Mouse (Mus musculus) stomach, embryonic 14.5 days (tissue): ENCODE measurements around the gene Slc45a3. TPM values are rescaled to one million over a fixed set of nuclear protein-coding genes. Genes with fewer than 3 reads are reported as not detected.
A peak's percentile ranks its signal among the peaks of the same experiment; 100 is the strongest.

ENCODE experiments used
- ATAC-seq: fragments of 200-750 bp; cut with Nextera tagmentation; 2 replicates; pipeline ENCODE4 v1.8.0; 2017; ENCODE audit warnings: low read depth, moderate TSS enrichment; ENCODE audit not compliant: insufficient number of reproducible peaks, insufficient read depth, low FRiP score
- H3K27ac ChIP-seq: fragments of 300-500 bp; sonication (generic); 2 replicates; pipeline ENCODE4 v1.5.1; 2014; ENCODE audit warnings: mild to moderate bottlenecking, low read length, moderate library complexity, mixed read lengths
- H3K27me3 ChIP-seq: fragments of 300-500 bp; sonication (generic); 2 replicates; pipeline ENCODE4 v1.6.1; 2014; ENCODE audit warnings: low read length, control low read depth, mixed read lengths; ENCODE audit not compliant: control insufficient read depth, insufficient read depth
- H3K36me3 ChIP-seq: fragments of 300-500 bp; sonication (generic); 2 replicates; pipeline ENCODE4 v1.6.1; 2014; ENCODE audit warnings: mild to moderate bottlenecking, control low read depth, low read length, moderate library complexity, mixed read lengths; ENCODE audit not compliant: control insufficient read depth, insufficient read depth
- H3K4me1 ChIP-seq: fragments of 300-500 bp; sonication (generic); 2 replicates; pipeline ENCODE4 v1.6.1; 2014; ENCODE audit warnings: low read length, control low read depth, mixed read lengths; ENCODE audit not compliant: control insufficient read depth, insufficient read depth
- H3K4me2 ChIP-seq: fragments of 300-500 bp; sonication (generic); replicated peaks from 2 replicates; pipeline ENCODE4 v1.6.1; 2014; ENCODE audit warnings: low read depth, low read length, control low read depth
- H3K4me3 ChIP-seq: fragments of 300-500 bp; sonication (generic); 2 replicates; pipeline ENCODE4 v1.5.1; 2014; ENCODE audit warnings: low read depth, low read length, control low read depth
- H3K9ac ChIP-seq: fragments of 300-500 bp; sonication (generic); replicated peaks from 2 replicates; pipeline ENCODE4 v1.6.1; 2014; ENCODE audit warnings: low read depth, mild to moderate bottlenecking, control low read depth, low read length, moderate library complexity, mixed read lengths
- H3K9me3 ChIP-seq: fragments of 300-500 bp; sonication (generic); 2 replicates; pipeline ENCODE4 v1.6.1; 2016; ENCODE audit warnings: low read depth, low read length, control low read depth; ENCODE audit not compliant: control insufficient read depth
- WGBS: fragments of 180-500 bp; shearing (Covaris S2); extraction: QIAGEN DNeasy Blood & Tissue Kit; methylation state at CpG from one replicate; pipeline ENCODE4 v1.1.7; 2014; 5-methylcytosine and 5-hydroxymethylcytosine counted together
- polyA plus RNA-seq: library from polyadenylated mRNA; unstranded; fragments of >200 nt; fragmentation: Nextera tagmentation; extraction: Ambion mirVana; gene quantifications from 2 replicates; pipeline ENCODE4 v1.2.1, GENCODE M21; 2014

Slc45a3 gene
- polyA plus RNA-seq, 1 experiment from 2014 or later = 3.8 TPM

DNA sequence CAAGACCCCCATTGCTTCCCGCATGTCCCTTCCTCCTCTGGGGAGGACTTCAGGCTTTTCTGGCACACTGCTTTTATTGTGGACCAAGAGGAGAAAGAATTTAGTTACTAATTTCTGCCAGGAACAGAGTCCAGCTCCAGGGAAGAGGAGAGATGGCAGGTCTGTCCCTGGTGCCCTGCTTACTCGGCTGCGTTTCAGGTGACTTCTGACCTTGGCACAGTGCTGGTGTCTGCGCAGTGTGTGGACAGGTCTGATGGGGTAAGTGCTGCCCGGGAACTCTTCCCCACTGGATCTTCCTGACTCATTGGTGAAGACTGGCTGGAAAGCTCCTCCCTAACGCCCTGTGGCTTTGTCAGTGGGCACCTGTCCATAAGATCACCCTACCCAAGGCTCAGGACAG lies 6.2 kb downstream of the Slc45a3 start:
- no peak overlapping the region for H3K27ac ChIP-seq
- no peaks in the 10 kb centered on the region for H3K9me3 ChIP-seq
- no peak overlapping the region for H3K4me3 ChIP-seq
- no peaks in the 10 kb centered on the region for H3K36me3 ChIP-seq
- no peak overlapping the region for H3K9ac ChIP-seq
- 0 out of 2 replicates have a peak, but pooled peaks cover 2% of the 10 kb centered on the region for H3K27me3 ChIP-seq
- no peak for ATAC-seq
- 68% methylated on average over 6 of the region's 6 CpGs for WGBS
- no peak overlapping the region for H3K4me2 ChIP-seq
- peaks cover 33% of the 10 kb centered on the region for H3K4me1 ChIP-seq

DNA sequence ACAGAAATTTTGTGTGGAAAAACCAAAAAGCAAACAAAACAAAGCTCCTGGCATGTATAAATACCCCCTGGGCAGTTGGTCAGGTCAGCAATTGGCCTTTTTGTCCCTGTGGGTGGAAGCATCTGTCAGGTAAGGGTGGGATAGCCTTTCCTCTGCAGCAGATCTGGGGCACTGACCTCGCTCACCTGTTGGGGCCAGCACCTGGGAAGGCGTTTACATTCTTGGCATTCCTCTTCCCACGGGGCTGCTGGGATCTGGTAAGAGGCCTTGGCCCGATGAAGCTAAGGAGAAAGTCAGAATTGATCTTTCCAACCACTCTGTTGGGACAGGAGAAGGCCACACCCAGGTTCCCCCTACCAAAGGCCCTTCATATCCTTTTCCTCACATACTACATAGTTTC lies 7.1 kb downstream of the Slc45a3 start:
- ATAC-seq = no peak
- Histone ChIP-seq H3K9me3 (no peaks in the 10 kb centered on the region), H3K4me2 (no peak overlapping the region), H3K36me3 (no peaks in the 10 kb centered on the region), H3K4me1 (peaks cover 33% of the 10 kb centered on the region), H3K27ac (no peak overlapping the region), H3K27me3 (no peaks in the 10 kb centered on the region), H3K9ac (no peak overlapping the region), H3K4me3 (no peak overlapping the region)
- WGBS = 36% methylated on average over 4 of the region's 4 CpGs

DNA sequence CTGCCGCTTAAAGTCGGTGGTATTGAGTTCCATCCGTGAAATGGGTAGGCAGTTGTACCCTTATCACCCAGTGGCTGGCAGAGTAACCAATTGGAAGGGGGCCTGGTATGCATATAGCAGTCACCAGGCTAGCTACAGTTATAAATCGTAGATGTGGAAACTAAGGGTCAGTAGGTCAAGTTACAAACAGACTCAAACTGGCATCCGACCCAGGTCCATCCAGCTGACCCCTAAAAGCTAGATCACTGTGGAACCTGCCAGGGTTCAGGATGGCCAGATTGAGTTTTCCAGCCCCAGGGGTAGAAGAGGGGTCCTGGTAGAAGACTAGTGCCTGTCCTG lies 7.5 kb downstream of the Slc45a3 start:
- H3K9me3 ChIP-seq = no peaks in the 10 kb centered on the region
- no peaks in the 10 kb centered on the region for H3K36me3 ChIP-seq
- no peak overlapping the region for H3K9ac ChIP-seq
- no peak overlapping the region for H3K4me3 ChIP-seq
- H3K27ac ChIP-seq = 0 out of 2 replicates have a peak overlapping the region, but pooled peaks have one; percentile 44
- H3K4me1 ChIP-seq = peaks cover 33% of the 10 kb centered on the region
- no peak for ATAC-seq
- H3K27me3 ChIP-seq = no peaks in the 10 kb centered on the region
- 49% methylated on average over 5 of the region's 5 CpGs for WGBS
- H3K4me2 ChIP-seq = no peak overlapping the region

DNA sequence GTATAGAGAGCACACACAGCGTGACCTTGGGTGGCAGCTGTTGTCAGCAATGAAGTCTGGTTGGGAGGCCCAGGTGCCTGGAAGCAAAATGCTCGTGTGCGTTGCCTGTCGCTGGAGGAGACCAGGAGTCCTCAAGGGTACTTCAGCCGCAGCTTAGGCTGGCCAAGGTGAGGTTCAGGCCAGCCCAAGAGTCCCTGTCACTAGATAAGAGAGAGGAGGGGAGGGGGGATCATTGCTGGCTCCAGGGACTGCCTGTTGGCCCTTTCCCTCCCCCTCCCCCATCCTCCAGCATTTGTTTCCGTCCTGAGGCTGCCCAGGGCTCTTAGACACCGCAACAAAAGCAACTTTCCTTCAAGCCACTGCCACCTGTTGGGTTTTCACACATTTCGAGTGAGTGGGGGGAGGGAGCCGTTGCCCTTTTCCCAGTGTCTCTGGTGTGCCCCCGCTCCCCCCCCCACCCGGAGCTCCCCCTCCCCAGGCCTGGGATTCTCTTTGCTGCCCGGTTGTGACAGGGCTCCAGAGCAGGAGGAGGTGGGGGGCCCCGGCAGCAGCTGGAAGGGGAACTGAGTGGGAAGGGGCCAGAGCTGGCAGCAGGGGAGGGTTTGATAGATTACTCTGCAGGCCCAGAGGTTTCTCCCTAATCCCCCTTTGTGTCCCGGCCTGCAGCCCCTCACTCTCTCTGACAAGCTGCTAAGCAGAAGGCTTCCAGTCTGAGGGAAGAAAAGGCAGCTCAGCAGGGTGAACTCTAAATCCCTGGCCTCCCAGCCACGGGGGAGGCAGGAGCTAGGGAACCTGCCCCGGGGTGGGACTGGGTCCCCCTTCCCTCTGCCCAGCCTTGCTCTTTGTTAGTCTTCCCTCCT lies 8.1 kb downstream of the Slc45a3 start:
- H3K36me3 ChIP-seq = no peaks in the 10 kb centered on the region
- no peaks in the 10 kb centered on the region for H3K27me3 ChIP-seq
- H3K4me2 ChIP-seq = peak overlapping the region; percentile 18; the same call in 1 of the 2 replicates
- 12% methylated on average over 16 of the region's 16 CpGs for WGBS
- H3K4me1 ChIP-seq = peaks cover 33% of the 10 kb centered on the region
- no peak overlapping the region for H3K4me3 ChIP-seq
- no peak overlapping the region for H3K9ac ChIP-seq
- no peaks in the 10 kb centered on the region for H3K9me3 ChIP-seq
- H3K27ac ChIP-seq = peak overlapping the region; percentile 44; the same call in 1 of the 2 replicates
- ATAC-seq = no peak

DNA sequence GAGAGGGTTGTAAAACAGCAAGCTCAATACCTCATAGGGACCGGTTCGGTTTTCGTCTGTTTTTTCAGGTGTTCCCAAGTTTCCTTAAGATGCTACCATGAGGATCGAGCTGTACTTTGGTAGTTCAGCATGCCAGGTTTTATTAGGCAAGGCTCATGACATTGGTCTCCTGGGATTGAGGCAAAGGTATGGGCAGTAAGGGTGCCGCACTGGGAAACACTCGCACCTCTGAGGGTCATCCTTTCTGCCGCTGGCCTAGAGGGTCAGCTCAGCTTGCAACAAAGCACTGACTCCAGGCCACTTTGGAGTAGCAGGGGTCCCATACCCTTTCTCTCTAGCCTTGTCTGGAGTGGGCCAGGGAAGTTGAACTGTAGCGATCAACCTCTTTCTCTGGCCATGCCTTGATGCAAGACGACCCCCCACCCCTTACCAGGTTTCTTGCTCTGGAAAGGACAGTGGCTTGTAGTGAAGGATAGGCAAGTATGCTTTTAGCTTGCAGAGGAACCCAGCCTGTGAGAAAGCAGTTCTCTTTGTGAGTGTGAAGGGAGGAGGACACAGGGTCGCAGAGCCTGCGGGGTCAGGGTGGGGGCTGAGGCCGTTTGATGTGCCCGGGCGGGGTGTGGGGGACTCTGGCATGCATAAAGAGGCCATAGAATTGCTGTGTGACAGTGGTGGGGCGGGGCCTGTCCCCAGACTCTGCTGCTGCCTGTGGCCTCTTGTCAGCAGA lies 9.2 kb downstream of the Slc45a3 start:
- Histone ChIP-seq H3K9me3 (no peaks in the 10 kb centered on the region), H3K27me3 (no peaks in the 10 kb centered on the region), H3K27ac (no peak overlapping the region), H3K36me3 (no peaks in the 10 kb centered on the region), H3K4me3 (no peak overlapping the region), H3K9ac (no peak overlapping the region), H3K4me2 (no peak overlapping the region), H3K4me1 (peaks cover 33% of the 10 kb centered on the region)
- 29% methylated on average over 15 of the region's 15 CpGs for WGBS
- peak; percentile 38; the same call in 1 of the 2 replicates for ATAC-seq

DNA sequence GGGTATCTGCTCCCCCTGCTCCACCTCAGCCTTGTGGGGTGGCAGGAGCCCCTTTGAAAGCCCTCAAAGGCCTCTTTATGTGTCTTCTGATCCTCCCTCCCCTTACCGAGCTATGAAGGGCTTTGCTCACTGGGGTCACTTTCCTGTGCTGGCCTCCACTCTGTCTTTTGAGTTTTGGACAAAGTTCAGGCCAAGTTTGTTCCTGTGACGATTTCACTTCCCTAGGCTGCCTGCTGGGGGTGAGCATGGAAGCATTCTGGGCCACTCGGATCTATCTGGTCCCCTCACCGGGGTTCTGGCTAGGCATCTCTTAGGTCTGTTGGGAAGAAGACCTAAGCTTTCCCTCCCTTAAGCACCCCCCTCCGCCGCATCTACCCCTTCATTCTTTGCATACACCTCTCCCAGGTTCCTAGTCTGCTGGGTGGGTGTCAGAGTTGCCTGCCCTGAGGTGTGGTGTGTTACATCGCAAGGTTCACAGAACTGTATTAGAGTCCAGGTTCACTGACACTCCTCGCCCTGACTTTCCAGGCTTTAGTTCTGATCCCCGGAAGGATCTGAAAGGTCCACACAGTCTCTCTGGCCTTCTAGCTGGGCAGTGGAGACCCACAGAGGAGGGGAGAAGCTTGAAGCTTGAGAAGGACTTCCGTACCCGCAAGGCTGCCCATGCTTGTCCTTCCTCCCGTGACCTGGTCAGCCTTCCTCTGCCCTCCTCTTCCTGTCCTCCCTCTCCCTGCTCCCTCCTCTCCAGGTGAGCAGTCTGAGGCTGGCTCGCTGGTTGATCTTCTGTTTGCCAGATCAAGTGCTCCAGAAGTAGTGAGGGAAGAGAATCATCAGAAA lies 9.9 kb downstream of the Slc45a3 start:
- Histone ChIP-seq H3K27me3 (no peaks in the 10 kb centered on the region), H3K4me3 (no peak overlapping the region), H3K4me1 (peaks cover 33% of the 10 kb centered on the region), H3K4me2 (no peak overlapping the region), H3K9ac (no peak overlapping the region), H3K27ac (no peak overlapping the region), H3K9me3 (no peaks in the 10 kb centered on the region), H3K36me3 (no peaks in the 10 kb centered on the region)
- ATAC-seq = no peak; the same call in 1 of the 2 replicates
- 45% methylated on average over 13 of the region's 13 CpGs for WGBS

DNA sequence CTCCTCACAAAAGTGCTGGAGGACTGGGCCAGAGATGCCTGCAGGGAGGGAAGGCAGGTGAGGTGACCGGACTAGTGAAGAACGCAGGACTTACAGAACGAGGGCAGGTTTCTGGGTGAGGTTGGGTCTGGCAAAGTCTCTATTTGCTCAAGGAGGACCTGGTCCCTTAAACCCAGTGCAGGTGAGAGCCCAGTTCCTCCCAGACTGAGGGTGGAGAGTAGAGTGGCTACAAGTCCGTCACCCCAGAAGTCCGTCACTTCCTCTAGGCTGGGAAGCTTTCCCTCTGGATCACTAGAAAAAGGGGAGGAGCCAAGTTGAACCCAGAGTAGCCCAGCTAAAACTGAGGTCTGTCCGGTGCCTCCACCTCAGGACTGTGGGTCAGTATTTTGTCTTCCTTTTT lies 11.2 kb downstream of the Slc45a3 start:
- ATAC-seq = no peak
- Histone ChIP-seq H3K4me3 (no peak overlapping the region), H3K4me1 (peaks cover 33% of the 10 kb centered on the region), H3K36me3 (no peaks in the 10 kb centered on the region), H3K4me2 (no peak overlapping the region), H3K9ac (no peak overlapping the region), H3K27me3 (no peaks in the 10 kb centered on the region), H3K27ac (no peak overlapping the region), H3K9me3 (no peaks in the 10 kb centered on the region)
- 67% methylated on average over 6 of the region's 6 CpGs for WGBS

DNA sequence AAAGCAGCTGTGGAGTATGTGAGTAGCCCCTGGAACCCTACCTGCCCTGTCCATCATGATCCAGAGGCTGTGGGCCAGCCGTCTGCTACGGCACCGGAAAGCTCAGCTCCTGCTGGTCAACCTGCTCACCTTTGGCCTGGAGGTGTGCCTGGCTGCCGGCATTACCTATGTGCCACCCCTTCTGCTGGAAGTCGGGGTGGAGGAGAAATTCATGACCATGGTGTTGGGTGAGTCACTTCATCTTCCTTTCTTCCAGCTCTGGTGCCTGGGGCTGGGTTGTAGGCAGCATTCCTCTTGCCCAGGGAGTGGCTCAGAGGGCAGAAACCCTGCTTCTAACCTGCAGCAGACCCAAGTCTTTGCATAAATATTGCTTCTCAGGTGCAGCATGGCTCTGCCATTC lies 14.1 kb downstream of the Slc45a3 start:
- WGBS = 80% methylated on average over 5 of the region's 5 CpGs
- H3K4me3 ChIP-seq = no peak overlapping the region
- H3K36me3 ChIP-seq = no peaks in the 10 kb centered on the region
- H3K9ac ChIP-seq = no peak overlapping the region
- H3K27me3 ChIP-seq = no peaks in the 10 kb centered on the region
- ATAC-seq = no peak
- no peak overlapping the region for H3K27ac ChIP-seq
- no peak overlapping the region for H3K4me2 ChIP-seq
- H3K9me3 ChIP-seq = no peaks in the 10 kb centered on the region
- peaks cover 16% of the 10 kb centered on the region; the same call in 1 of the 2 replicates for H3K4me1 ChIP-seq
